Mouse (Mus musculus) liver, adult 2 months (tissue): ENCODE measurements around the gene Izumo1r.

Source experiments
- CTCF ChIP-seq: fragments of 200-500 bp; IDR thresholded peaks from 2 replicates; pipeline ENCODE4 v1.5.1; 2011; ENCODE audit warnings: low read depth, low read length, control low read depth
- POLR2A ChIP-seq: fragments of 200-500 bp; IDR thresholded peaks from 2 replicates; pipeline ENCODE4 v1.6.1; 2011; ENCODE audit warnings: low read length, control low read depth; ENCODE audit not compliant: insufficient read depth; ENCODE audit errors: extremely low read depth

DNA sequence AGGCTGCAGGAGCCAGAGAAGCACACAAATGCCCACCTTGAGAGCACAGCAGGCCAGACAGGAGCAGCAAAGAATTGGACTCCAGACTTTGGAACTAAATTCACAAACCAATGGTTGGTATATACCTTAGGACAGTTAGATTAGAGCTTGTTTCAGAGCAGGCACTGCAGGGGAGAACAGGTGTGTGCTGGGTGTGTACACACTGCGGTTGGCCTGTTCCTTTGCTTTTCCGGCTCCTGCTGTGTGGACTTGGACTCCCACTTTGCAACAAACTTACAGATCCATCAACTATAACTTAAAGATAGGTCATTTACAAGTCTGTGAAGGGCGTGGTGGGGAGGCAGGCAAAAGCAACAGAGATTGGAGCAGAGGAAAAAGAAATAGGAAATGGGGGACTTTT lies 45.0 kb downstream of the Izumo1r start:
- TF ChIP-seq CTCF (no peak), POLR2A (no peak)
